Mouse (Mus musculus) C2C12 (cell line): ENCODE results near the gene Camta1. TPM values are rescaled to one million over a fixed set of nuclear protein-coding genes. Genes with fewer than 3 reads are reported as not detected.

Source experiments
- H3K27me3 ChIP-seq: one replicate; pipeline ENCODE4 v1.6.1; 2011; ENCODE audit not compliant: control insufficient read depth, insufficient read depth, insufficient read length
- H3K36me3 ChIP-seq: one replicate; pipeline ENCODE4 v1.6.1; 2011; ENCODE audit not compliant: control insufficient read depth, insufficient read depth
- H3K4me3 ChIP-seq: one replicate; pipeline ENCODE4 v1.5.1; 2011; ENCODE audit warnings: mild to moderate bottlenecking, control low read depth; ENCODE audit not compliant: poor library complexity, insufficient read depth, severe bottlenecking
- H3K79me2 ChIP-seq: one replicate; pipeline ENCODE4 v1.6.1; 2011; ENCODE audit not compliant: control insufficient read depth, insufficient read depth
- H3K79me3 ChIP-seq: one replicate; pipeline ENCODE4 v1.6.1; 2011; ENCODE audit warnings: low read depth, control low read depth
- H3ac ChIP-seq: one replicate; pipeline ENCODE3; 2011; ENCODE audit warnings: low read depth; ENCODE audit not compliant: control insufficient read depth, insufficient read length
- CEBPB ChIP-seq: IDR thresholded peaks from one replicate; pipeline ENCODE4 v1.6.1; 2011; ENCODE audit warnings: low read depth, mild to moderate bottlenecking, control low read depth, moderate library complexity
- CTCF ChIP-seq: IDR thresholded peaks from one replicate; pipeline ENCODE4 v1.5.1; 2011; ENCODE audit not compliant: control insufficient read depth, insufficient read depth, insufficient read length
- FOSL1 ChIP-seq: IDR thresholded peaks from one replicate; pipeline ENCODE4 v1.8.0; 2011; ENCODE audit warnings: mild to moderate bottlenecking, low read length; ENCODE audit not compliant: poor library complexity, insufficient read depth, severe bottlenecking
- MAX ChIP-seq: IDR thresholded peaks from one replicate; pipeline ENCODE4 v1.6.1; 2011; ENCODE audit warnings: mild to moderate bottlenecking, control low read depth
- MYOD1 ChIP-seq: IDR thresholded peaks from one replicate; pipeline ENCODE4 v1.6.1; 2011; ENCODE audit warnings: low read depth; ENCODE audit not compliant: control insufficient read depth, insufficient read length
- MYOG ChIP-seq: IDR thresholded peaks from one replicate; pipeline ENCODE4 v1.6.1; 2011; ENCODE audit not compliant: control insufficient read depth, insufficient read length; ENCODE audit errors: extremely low read depth
- USF1 ChIP-seq: IDR thresholded peaks from one replicate; pipeline ENCODE4 v1.6.1; 2011; ENCODE audit warnings: low read depth, mild to moderate bottlenecking, control low read depth, moderate library complexity
- polyA plus RNA-seq: library from polyadenylated mRNA; unstranded; fragments of >200 nt; fragmentation: generic; extraction: Trizol; gene quantifications from one replicate; pipeline ENCODE4 v1.2.1, GENCODE M21; 2012; ENCODE audit warnings: missing spikeins

Gene Camta1
- polyA plus RNA-seq, 1 experiment: 21.7 TPM

DNA sequence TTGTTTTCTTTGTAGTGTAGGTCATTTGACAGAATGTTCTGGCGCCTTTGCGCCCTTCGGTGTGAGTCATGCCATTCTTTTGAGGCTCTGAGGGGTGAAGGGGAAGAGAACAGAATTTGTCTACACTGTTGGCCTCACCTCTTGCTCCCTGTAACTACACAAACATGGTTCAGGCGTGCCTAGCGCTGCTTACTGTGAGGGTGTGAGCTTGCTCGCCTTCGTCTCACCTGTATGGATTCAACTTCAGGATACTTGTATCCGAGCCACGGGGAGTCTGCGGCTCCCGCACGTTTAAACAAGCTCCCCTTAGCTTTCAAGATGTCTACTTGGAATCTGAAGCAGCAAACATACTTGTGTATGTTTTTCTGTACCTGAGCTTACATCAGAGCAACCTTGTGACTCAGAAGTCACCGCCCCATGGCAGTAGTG lies 990.7 kb downstream of the Camta1 start:
- no peak for TF ChIP-seq FOSL1
- no peak for TF ChIP-seq MAX
- no peak for TF ChIP-seq CEBPB
- TF ChIP-seq MYOG: no peak
- no peak for TF ChIP-seq USF1
- TF ChIP-seq MYOD1: no peak
- no peak for TF ChIP-seq CTCF
- no peak overlapping the region for H3K4me3 ChIP-seq
- peaks cover 37% of the 10 kb centered on the region for H3K79me2 ChIP-seq
- no peaks in the 10 kb centered on the region for H3K27me3 ChIP-seq
- peaks cover 18% of the 10 kb centered on the region for H3K79me3 ChIP-seq
- no peak overlapping the region for H3ac ChIP-seq
- peaks cover 51% of the 10 kb centered on the region for H3K36me3 ChIP-seq

DNA sequence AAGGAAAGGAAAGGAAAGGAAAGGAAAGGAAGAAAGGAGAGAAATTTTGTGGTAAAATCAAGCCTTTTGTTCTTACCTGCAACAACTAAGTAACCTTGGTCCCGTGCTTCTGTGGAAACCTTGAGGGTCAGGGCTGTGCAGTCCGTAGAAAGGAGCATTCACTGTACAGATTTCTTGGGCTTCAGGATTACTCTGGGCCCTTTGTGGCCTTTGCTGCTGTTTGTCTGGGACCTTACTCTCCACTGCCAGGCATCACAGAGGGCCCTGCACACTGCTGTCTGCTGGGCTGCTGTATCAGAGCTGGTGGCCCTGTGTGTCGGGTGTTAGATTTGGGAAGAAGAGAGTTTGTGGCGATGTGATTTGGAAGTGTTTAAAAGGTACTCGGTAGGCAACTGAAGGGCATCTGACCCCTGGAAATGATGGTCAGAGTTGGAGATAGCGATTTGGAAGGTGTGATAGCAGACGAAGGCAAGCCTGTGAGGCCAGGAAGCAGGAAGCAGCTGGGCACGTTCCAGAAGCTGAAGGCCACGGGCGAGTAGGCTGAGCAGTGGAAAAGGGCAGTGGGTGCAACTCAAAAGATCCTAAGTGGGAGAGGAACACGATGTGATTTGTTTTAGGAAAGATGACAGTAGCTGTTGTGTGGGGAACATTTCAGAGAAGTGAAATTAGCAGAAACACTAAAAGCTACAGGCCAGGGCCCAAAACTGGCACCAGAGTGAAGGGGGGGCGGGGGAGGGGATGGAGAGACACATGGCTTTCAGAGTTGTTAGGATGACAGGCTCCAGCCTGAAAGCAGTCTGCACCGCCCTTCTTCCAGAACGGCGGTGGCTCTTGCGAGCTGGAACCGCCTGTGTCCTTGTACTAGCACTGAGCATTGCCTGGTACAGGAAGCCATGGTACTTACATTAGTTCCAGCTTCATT lies 992.1 kb downstream of the Camta1 start:
- Histone ChIP-seq H3K4me3 (no peak overlapping the region), H3K79me2 (peaks cover 51% of the 10 kb centered on the region), H3K27me3 (no peaks in the 10 kb centered on the region), H3ac (no peak overlapping the region), H3K79me3 (peaks cover 29% of the 10 kb centered on the region), H3K36me3 (peaks cover 66% of the 10 kb centered on the region)
- TF ChIP-seq FOSL1 (no peak), MYOD1 (no peak), MAX (no peak), CEBPB (no peak)

DNA sequence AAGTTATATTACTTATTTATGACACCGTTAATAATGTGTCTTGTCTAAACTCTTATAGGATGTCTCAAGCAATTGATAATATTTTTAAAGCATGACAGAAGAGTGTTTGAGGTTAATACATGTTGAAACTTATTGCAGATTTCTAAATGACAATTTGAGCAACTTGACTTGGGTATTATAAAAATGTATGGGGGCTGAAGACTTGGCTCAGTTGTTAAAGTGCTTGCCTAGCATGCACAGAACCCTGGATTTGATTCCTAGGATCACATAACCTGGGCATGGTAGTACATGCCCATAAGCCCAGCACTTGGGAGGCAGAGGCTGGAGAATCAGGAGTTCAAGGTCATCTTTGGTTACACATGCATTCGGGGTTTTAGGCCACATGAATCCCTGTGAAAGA lies 992.8 kb downstream of the Camta1 start:
- Histone ChIP-seq H3K36me3 (peaks cover 72% of the 10 kb centered on the region), H3K27me3 (no peaks in the 10 kb centered on the region), H3ac (no peak overlapping the region), H3K79me3 (peaks cover 36% of the 10 kb centered on the region), H3K4me3 (no peak overlapping the region), H3K79me2 (peaks cover 58% of the 10 kb centered on the region)
- no peak for TF ChIP-seq USF1
- no peak for TF ChIP-seq MYOD1
- TF ChIP-seq CTCF: no peak
- no peak for TF ChIP-seq CEBPB
- no peak for TF ChIP-seq MAX
- no peak for TF ChIP-seq MYOG

DNA sequence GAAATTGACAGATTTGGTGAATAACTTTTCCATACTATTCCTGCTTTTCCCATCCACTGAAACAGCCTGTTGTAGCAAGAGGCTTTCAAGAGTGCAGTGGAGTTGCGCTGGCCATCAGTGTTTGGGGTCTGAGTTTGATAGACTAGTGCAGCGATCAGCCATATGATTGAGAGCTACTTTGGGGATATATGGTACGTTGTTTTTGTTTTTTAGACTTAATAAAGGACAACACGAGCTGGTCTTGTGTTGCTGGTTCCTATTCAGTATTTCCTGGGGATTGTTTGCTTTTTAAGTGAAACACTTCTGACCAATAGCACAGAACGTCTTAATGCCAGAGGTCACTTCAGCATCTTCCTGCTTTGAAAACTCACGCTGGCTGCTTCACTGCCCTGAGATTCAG lies 993.5 kb downstream of the Camta1 start:
- no peak for TF ChIP-seq FOSL1
- TF ChIP-seq MAX: no peak
- TF ChIP-seq MYOG: no peak
- no peak for TF ChIP-seq MYOD1
- no peak for TF ChIP-seq CTCF
- no peak for TF ChIP-seq CEBPB
- TF ChIP-seq USF1: no peak
- H3K27me3 ChIP-seq: no peaks in the 10 kb centered on the region
- peaks cover 78% of the 10 kb centered on the region for H3K36me3 ChIP-seq
- H3K79me3 ChIP-seq: peaks cover 43% of the 10 kb centered on the region
- no peak overlapping the region for H3ac ChIP-seq
- H3K79me2 ChIP-seq: peaks cover 65% of the 10 kb centered on the region
- no peak overlapping the region for H3K4me3 ChIP-seq

Other genes with a start within 250 kb of the Camta1 start
- 61.5 TPM for gene Dnajc11, start 71.8 kb upstream of the Camta1 start, polyA plus RNA-seq
- gene Thap3, start 127.1 kb upstream of the Camta1 start, polyA plus RNA-seq: 32.8 TPM
- 18.8 TPM for gene Phf13, start 134.4 kb upstream of the Camta1 start, polyA plus RNA-seq
- 36.2 TPM for gene Klhl21, start 146.9 kb upstream of the Camta1 start, polyA plus RNA-seq
- gene Zbtb48, start 165.8 kb upstream of the Camta1 start, polyA plus RNA-seq: 8.6 TPM
- gene Tas1r1, start 176.7 kb upstream of the Camta1 start, polyA plus RNA-seq: 0.27 TPM
- 39.7 TPM for gene Nol9, start 177.4 kb upstream of the Camta1 start, polyA plus RNA-seq
- 17.5 TPM for gene Plekhg5, start 210.6 kb upstream of the Camta1 start, polyA plus RNA-seq